Mouse (Mus musculus) sigmoid colon, adult 10 weeks (tissue): Measurements from ENCODE around the gene Vmn2r97. TPM values are rescaled to one million over a fixed set of nuclear protein-coding genes. Genes with fewer than 3 reads are reported as not detected.

Experiments used
- polyA plus RNA-seq: library from polyadenylated mRNA; stranded (reverse); fragments of 350-450 nt; fragmentation: Illumina TruSeq; extraction: RNeasy Lipid Tissue Mini Kit (QIAGEN cat#74804); gene quantifications from one replicate; pipeline ENCODE4 v1.2.3, GENCODE M21; 2014; ENCODE audit warnings: low read depth, low replicate concordance

The Vmn2r97 gene
- polyA plus RNA-seq = not detected

DNA sequence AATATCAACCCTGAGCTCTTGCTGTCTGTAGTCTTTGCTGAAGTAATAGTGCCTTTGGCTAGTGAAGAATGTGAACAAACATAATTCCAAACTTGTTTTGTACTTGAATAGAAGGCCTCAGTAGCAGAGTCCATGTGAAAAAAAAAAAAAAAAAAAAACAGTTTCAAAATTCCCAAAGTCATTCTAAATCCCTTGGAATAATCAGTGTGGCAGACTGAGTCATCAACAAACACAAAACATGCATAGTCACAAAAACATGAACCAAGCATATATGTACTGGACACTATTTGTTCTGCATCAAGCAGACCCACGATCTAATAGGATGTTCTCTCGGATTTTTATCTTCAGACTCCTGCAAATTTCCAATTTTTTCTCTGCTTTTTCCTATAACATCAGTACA, at the start of gene Vmn2r97:
Vmn2r97 (plus strand) TSS at position 301 of the 400 bp plus-strand sequence.

Other genes with a start within 250 kb of the Vmn2r97 start
- gene Vmn2r98, start 139.2 kb downstream of the Vmn2r97 start, polyA plus RNA-seq = not detected